Mouse (Mus musculus) cerebellum, adult 2 months (tissue): ENCODE measurements at regions not wholly inside any gene's neighbourhood (a gene's known extent, or its start where the extent isn't known, plus 50 kb on each side); places are given as distances from the start of the nearest gene placed in this dataset.

ENCODE experiments used
- DNase-seq, 2 experiments: peaks; one replicate each; pipeline ENCODE4 v3.0.0; 2021
- H3K27ac ChIP-seq: fragments of 200-500 bp; 2 replicates; pipeline ENCODE4 v1.5.1; 2012; ENCODE audit warnings: low read length, control low read depth, inconsistent platforms; ENCODE audit not compliant: insufficient read depth
- H3K27me3 ChIP-seq: fragments of 200-500 bp; 2 replicates; pipeline ENCODE4 v1.6.1; 2012; ENCODE audit warnings: inconsistent platforms, mild to moderate bottlenecking, low read length, moderate library complexity; ENCODE audit not compliant: control insufficient read depth, insufficient read depth
- H3K4me1 ChIP-seq: fragments of 200-500 bp; 2 replicates; pipeline ENCODE4 v1.6.1; 2011; ENCODE audit warnings: low read length; ENCODE audit not compliant: control insufficient read depth, insufficient read depth
- H3K4me3 ChIP-seq: fragments of 200-500 bp; replicated peaks from 2 replicates; pipeline ENCODE3; 2011; ENCODE audit warnings: mild to moderate bottlenecking, low read depth, low read length, control low read depth; ENCODE audit not compliant: insufficient read depth
- CTCF ChIP-seq: fragments of 200-500 bp; IDR thresholded peaks from 2 replicates; pipeline ENCODE4 v1.5.1; 2011; ENCODE audit warnings: low read depth, mild to moderate bottlenecking, control low read depth, low read length, moderate library complexity, borderline replicate concordance; ENCODE audit not compliant: insufficient read depth
- POLR2A ChIP-seq: fragments of 200-500 bp; IDR thresholded peaks from 2 replicates; pipeline ENCODE4 v1.6.1; 2011; ENCODE audit warnings: low read length, control low read depth, borderline replicate concordance; ENCODE audit not compliant: insufficient read depth
- WGBS: fragments of 180-500 bp; shearing (Covaris S2); methylation state at CpG from one replicate; pipeline ENCODE4 v1.1.7; 2018; 5-methylcytosine and 5-hydroxymethylcytosine counted together

GRCm38 (mm10) chr11:24332241-24332640 lies 254.4 kb downstream of the Bcl11a start:
- Histone ChIP-seq H3K4me3 (no peak overlapping the region), H3K27ac (no peak overlapping the region), H3K27me3 (no peaks in the 10 kb centered on the region; the same call in 1 of the 2 replicates), H3K4me1 (no peaks in the 10 kb centered on the region)
- no peak for DNase-seq
- WGBS, result 96% methylated on average over 3 of the region's 3 CpGs
- TF ChIP-seq CTCF (no peak), POLR2A (no peak)

- H3K27me3 ChIP-seq, result no peaks in the 10 kb centered on the region; the same call in 1 of the 2 replicates
- no peak for TF ChIP-seq CTCF
- no peak for TF ChIP-seq POLR2A
- H3K27ac ChIP-seq, result no peak overlapping the region
- H3K4me1 ChIP-seq, result no peaks in the 10 kb centered on the region
- no peak overlapping the region for H3K4me3 ChIP-seq
- DNase-seq, result no peak
- WGBS, result 97% methylated on average over 6 of the region's 6 CpGs
These were observed 255.3 kb downstream of the Bcl11a start for GRCm38 (mm10) chr11:24333111-24333510.

GRCm38 (mm10) chr11:24335256-24335655 lies 257.4 kb downstream of the Bcl11a start:
- no peaks in the 10 kb centered on the region; the same call in 1 of the 2 replicates for H3K27me3 ChIP-seq
- TF ChIP-seq CTCF (no peak), POLR2A (no peak)
- no peak for DNase-seq
- no peak overlapping the region for H3K27ac ChIP-seq
- H3K4me1 ChIP-seq, result no peaks in the 10 kb centered on the region
- H3K4me3 ChIP-seq, result no peak overlapping the region
- WGBS, result 91% methylated on average over 4 of the region's 4 CpGs

- TF ChIP-seq POLR2A (no peak), CTCF (no peak)
- WGBS, result 36% methylated on average over 1 of the region's 1 CpGs
- no peaks in the 10 kb centered on the region for H3K4me1 ChIP-seq
- no peak overlapping the region for H3K27ac ChIP-seq
- DNase-seq, result peak in 1 of 2 experiments; percentile 6
- no peaks in the 10 kb centered on the region; the same call in 1 of the 2 replicates for H3K27me3 ChIP-seq
- H3K4me3 ChIP-seq, result no peak overlapping the region
These were observed 260.3 kb downstream of the Bcl11a start for GRCm38 (mm10) chr11:24338111-24338510.

- Histone ChIP-seq H3K4me3 (no peak overlapping the region), H3K27me3 (no peaks in the 10 kb centered on the region; the same call in 1 of the 2 replicates), H3K4me1 (no peaks in the 10 kb centered on the region), H3K27ac (no peak overlapping the region)
- 62% methylated on average over 2 of the region's 2 CpGs for WGBS
- DNase-seq, result no peak
- no peak for TF ChIP-seq POLR2A
- TF ChIP-seq CTCF, result no peak
These were observed 261.2 kb downstream of the Bcl11a start for GRCm38 (mm10) chr11:24339061-24339460.

- Histone ChIP-seq H3K4me1 (no peaks in the 10 kb centered on the region), H3K27me3 (no peaks in the 10 kb centered on the region; the same call in 1 of the 2 replicates), H3K4me3 (no peak overlapping the region), H3K27ac (no peak overlapping the region)
- TF ChIP-seq POLR2A, result no peak
- TF ChIP-seq CTCF, result no peak
- DNase-seq, result no peak
- 87% methylated on average over 2 of the region's 2 CpGs for WGBS
These were observed 262.8 kb downstream of the Bcl11a start for GRCm38 (mm10) chr11:24340677-24341076.

- Histone ChIP-seq H3K4me1 (no peaks in the 10 kb centered on the region), H3K4me3 (no peak overlapping the region), H3K27ac (no peak overlapping the region), H3K27me3 (no peaks in the 10 kb centered on the region; the same call in 1 of the 2 replicates)
- no peak for DNase-seq
- TF ChIP-seq POLR2A (no peak), CTCF (no peak)
- WGBS, result 55% methylated on average over 3 of the region's 3 CpGs
These were observed 263.8 kb downstream of the Bcl11a start for GRCm38 (mm10) chr11:24341650-24342049.

- 81% methylated on average over 2 of the region's 2 CpGs for WGBS
- H3K4me1 ChIP-seq, result no peaks in the 10 kb centered on the region
- no peak overlapping the region for H3K27ac ChIP-seq
- H3K27me3 ChIP-seq, result no peaks in the 10 kb centered on the region; the same call in 1 of the 2 replicates
- TF ChIP-seq CTCF, result no peak
- no peak for TF ChIP-seq POLR2A
- no peak overlapping the region for H3K4me3 ChIP-seq
- DNase-seq, result no peak
These were observed 264.3 kb downstream of the Bcl11a start for GRCm38 (mm10) chr11:24342176-24342575.

- Histone ChIP-seq H3K27me3 (no peaks in the 10 kb centered on the region; the same call in 1 of the 2 replicates), H3K4me1 (no peaks in the 10 kb centered on the region), H3K4me3 (no peak overlapping the region), H3K27ac (no peak overlapping the region)
- no peak for DNase-seq
- WGBS, result 93% methylated on average over 2 of the region's 2 CpGs
- no peak for TF ChIP-seq POLR2A
- no peak for TF ChIP-seq CTCF
These were observed 264.9 kb downstream of the Bcl11a start for GRCm38 (mm10) chr11:24342732-24343131.
